Mouse (Mus musculus) myocyte (in vitro differentiated cells): ENCODE data around the gene Ssbp2.

Experiments used
- CEBPB ChIP-seq: IDR thresholded peaks from 2 replicates; pipeline ENCODE4 v1.6.1; 2011; ENCODE audit warnings: mild to moderate bottlenecking, moderate library complexity; ENCODE audit not compliant: poor library complexity, insufficient read depth, severe bottlenecking
- E2F4 ChIP-seq: IDR thresholded peaks from one replicate; pipeline ENCODE4 v1.6.1; 2011; ENCODE audit warnings: mild to moderate bottlenecking, control low read depth, moderate library complexity; ENCODE audit not compliant: insufficient read depth
- MAX ChIP-seq: IDR thresholded peaks from one replicate; pipeline ENCODE4 v1.6.1; 2011; ENCODE audit warnings: low read depth, mild to moderate bottlenecking, control low read depth
- MYOD1 ChIP-seq, 3 experiments: IDR thresholded peaks; one replicate each; pipeline ENCODE4 v1.6.1; 2011; ENCODE audit warnings: control low read depth in 2 of 3, low read depth in 2 of 3, mild to moderate bottlenecking in 2 of 3, moderate library complexity in 1 of 3; ENCODE audit not compliant: insufficient read length in 2 of 3, control insufficient read depth in 1 of 3
- POLR2A ChIP-seq: IDR thresholded peaks from one replicate; pipeline ENCODE4 v1.6.1; 2011; ENCODE audit warnings: low read depth, mild to moderate bottlenecking, control low read depth, moderate library complexity; ENCODE audit not compliant: insufficient read length
- POLR2AphosphoS2 ChIP-seq: IDR thresholded peaks from one replicate; pipeline ENCODE4 v1.6.1; 2011; ENCODE audit warnings: low read depth, control low read depth; ENCODE audit not compliant: insufficient read length
- REST ChIP-seq: IDR thresholded peaks from one replicate; pipeline ENCODE4 v1.6.1; 2011; ENCODE audit warnings: mild to moderate bottlenecking, control low read depth, moderate library complexity; ENCODE audit not compliant: insufficient read depth, insufficient read length
- TCF12 ChIP-seq: IDR thresholded peaks from one replicate; pipeline ENCODE4 v1.6.1; 2011; ENCODE audit warnings: mild to moderate bottlenecking, control low read depth; ENCODE audit not compliant: poor library complexity, insufficient read depth, severe bottlenecking
- TCF3 ChIP-seq: IDR thresholded peaks from one replicate; pipeline ENCODE4 v1.6.1; 2011; ENCODE audit warnings: low read depth, control low read depth; ENCODE audit not compliant: insufficient read length
- USF1 ChIP-seq: IDR thresholded peaks from one replicate; pipeline ENCODE4 v1.6.1; 2011; ENCODE audit warnings: low read depth, mild to moderate bottlenecking, control low read depth, moderate library complexity

GRCm38 (mm10) chr13:91564755-91565154 is 104.7 kb downstream of the Ssbp2 start:
- no peak for TF ChIP-seq USF1
- TF ChIP-seq POLR2A, result no peak
- no peak for TF ChIP-seq E2F4
- TF ChIP-seq CEBPB, result no peak
- no peak for TF ChIP-seq POLR2AphosphoS2
- TF ChIP-seq REST, result no peak
- no peak for TF ChIP-seq MYOD1 (IDR thresholded peaks at IDR 0.05; ENCODE audit: control insufficient read depth in 1 of 3, insufficient read length in 2 of 3, low read depth in 2 of 3)
- no peak for TF ChIP-seq MAX
- no peak for TF ChIP-seq TCF3
- TF ChIP-seq TCF12, result no peak
